Comparison of ENCODE assay signal across 28 mouse cellular contexts in the genomic region with DNA sequence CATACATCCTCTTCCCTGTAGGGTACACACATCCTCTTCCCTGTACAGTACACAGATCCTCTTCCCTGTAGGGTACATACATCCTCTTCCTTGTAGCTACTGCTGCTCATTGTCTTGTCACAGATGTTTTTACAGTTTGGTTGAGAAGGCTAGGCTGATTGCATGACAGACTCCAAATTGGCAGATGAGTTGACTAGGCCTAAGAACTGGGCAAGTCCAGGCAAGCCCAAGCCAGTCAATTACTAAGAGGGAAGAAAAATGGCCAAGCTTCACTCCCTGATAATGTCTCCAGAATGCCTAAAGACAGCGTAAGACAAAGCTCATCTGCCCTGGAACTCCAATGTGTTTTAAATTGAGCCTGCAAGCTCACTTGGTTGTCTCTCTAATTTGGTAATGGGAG. TPM values are rescaled to one million over a fixed set of nuclear protein-coding genes. Genes with fewer than 3 reads are reported as not detected.
"Had no signal": no experiment of that assay in that cellular context is flagged by ENCODE, and none has a peak within 500 bp of the region (broad histone marks: within the 10 kb centered on the region; RNA-seq: fewer than 3 reads in every experiment).

No protein-coding gene starts in this region.

- H3K27ac ChIP-seq: embryonic facial prominence, embryonic 10.5 days; embryonic facial prominence, embryonic 12.5 days; embryonic facial prominence, embryonic 13.5 days; embryonic facial prominence, embryonic 15.5 days; forebrain, embryonic 10.5 days; forebrain, embryonic 12.5 days; forebrain, embryonic 13.5 days; forebrain, embryonic 15.5 days; gastrocnemius, adult 2 months; heart, adult 2 months; heart, embryonic 10.5 days had no signal

- DNase-seq: cerebellum, adult 9-10 months; cerebellum, adult 9-11 months; cerebellum, postnatal 10 days; cerebellum, postnatal 14 days; cerebellum, postnatal 25 days; cerebellum, postnatal 36 days; forebrain, postnatal 0 days; gastrocnemius, adult 2 months; gastrocnemius, postnatal 10 days; gastrocnemius, postnatal 14 days; gastrocnemius, postnatal 25 days; gastrocnemius, postnatal 36 days; heart, adult 11 months; heart, adult 18-20 months; heart, adult 2 months had no signal

- H3K4me1 ChIP-seq: embryonic facial prominence, embryonic 12.5 days; embryonic facial prominence, embryonic 13.5 days; embryonic facial prominence, embryonic 15.5 days; forebrain, embryonic 10.5 days; forebrain, embryonic 12.5 days; forebrain, embryonic 13.5 days; forebrain, embryonic 15.5 days; heart, embryonic 10.5 days had no signal

- H3K9me3 ChIP-seq: embryonic facial prominence, embryonic 10.5 days; embryonic facial prominence, embryonic 12.5 days; embryonic facial prominence, embryonic 13.5 days; embryonic facial prominence, embryonic 15.5 days; forebrain, embryonic 10.5 days; forebrain, embryonic 12.5 days; forebrain, embryonic 13.5 days; forebrain, embryonic 15.5 days; heart, embryonic 10.5 days had no signal

- ATAC-seq: forebrain, embryonic 13.5 days; forebrain, embryonic 14.5 days; forebrain, embryonic 15.5 days; forebrain, embryonic 16.5 days; forebrain, postnatal 0 days had no signal

- H3K36me3 ChIP-seq: embryonic facial prominence, embryonic 10.5 days; forebrain, embryonic 10.5 days; forebrain, embryonic 12.5 days; forebrain, embryonic 15.5 days; heart, embryonic 10.5 days had no signal

- H3K27me3 ChIP-seq: embryonic facial prominence, embryonic 12.5 days; embryonic facial prominence, embryonic 13.5 days; embryonic facial prominence, embryonic 15.5 days; forebrain, embryonic 12.5 days; forebrain, embryonic 13.5 days; forebrain, embryonic 15.5 days had no signal

- H3K4me2 ChIP-seq: embryonic facial prominence, embryonic 12.5 days; embryonic facial prominence, embryonic 13.5 days; embryonic facial prominence, embryonic 15.5 days; forebrain, embryonic 12.5 days; forebrain, embryonic 13.5 days; forebrain, embryonic 15.5 days; heart, embryonic 11.5 days had no signal

- H3K9ac ChIP-seq: embryonic facial prominence, embryonic 12.5 days; embryonic facial prominence, embryonic 13.5 days; embryonic facial prominence, embryonic 15.5 days; forebrain, embryonic 12.5 days; forebrain, embryonic 13.5 days; forebrain, embryonic 15.5 days; forebrain, postnatal 0 days had no signal

- H3K4me3 ChIP-seq: embryonic facial prominence, embryonic 10.5 days; embryonic facial prominence, embryonic 12.5 days; embryonic facial prominence, embryonic 13.5 days; embryonic facial prominence, embryonic 15.5 days; erythroblast, embryonic 14.5 days; forebrain, embryonic 10.5 days; forebrain, embryonic 12.5 days; forebrain, embryonic 13.5 days; forebrain, embryonic 15.5 days; gastrocnemius, adult 2 months; heart, adult 2 months; heart, embryonic 10.5 days had no signal

RNA-seq across cellular contexts. Expression of a gene that starts 36.9 kb away (rescaled TPM):
- polyA plus RNA-seq: erythroblast, embryonic 14.5 days had no signal
